Comparison of ENCODE assay signal across 15 mouse cellular contexts in genomic region chr1:168026481-168026880, GRCm38 (mm10).
A peak's percentile ranks its signal among the peaks of the same experiment; 100 is the strongest.
DNase-seq lines count a peak whose midpoint lies in the region; ATAC-seq lines count a peak whose summit lies in the region.
"Had no signal": no experiment of that assay in that cellular context is flagged by ENCODE, and none has a peak within 500 bp of the region (broad histone marks: within the 10 kb centered on the region; RNA-seq: fewer than 3 reads in every experiment).

No protein-coding gene starts in this region.

- no peak overlapping the region for H3K27ac ChIP-seq in kidney, embryonic 16.5 days (ENCODE audit: low read length)
- H3K27ac ChIP-seq in liver, embryonic 12.5 days, result no peak overlapping the region
- H3K27ac ChIP-seq: limb, embryonic 15.5 days; midbrain, embryonic 12.5 days had no signal

- no peak overlapping the region for H3K4me2 ChIP-seq in kidney, embryonic 16.5 days (replicated peaks; ENCODE audit: low read depth, low read length)
- no peak overlapping the region for H3K4me2 ChIP-seq in liver, embryonic 12.5 days
- H3K4me2 ChIP-seq: limb, embryonic 15.5 days; midbrain, embryonic 12.5 days had no signal

- ATAC-seq in kidney, embryonic 16.5 days (ENCODE audit: low FRiP score, low TSS enrichment), result no peak
- ATAC-seq in liver, embryonic 12.5 days, result 0 out of 2 replicates have a peak, but pooled peaks have one; percentile 49

- no peaks in the 10 kb centered on the region for H3K27me3 ChIP-seq in kidney, embryonic 16.5 days (ENCODE audit: insufficient read depth, low read length)
- no peaks in the 10 kb centered on the region for H3K27me3 ChIP-seq in liver, embryonic 12.5 days (replicated peaks)
- H3K27me3 ChIP-seq: limb, embryonic 15.5 days; midbrain, embryonic 12.5 days had no signal

- H3K9me3 ChIP-seq in kidney, embryonic 16.5 days (ENCODE audit: low read length), result no peaks in the 10 kb centered on the region
- no peaks in the 10 kb centered on the region for H3K9me3 ChIP-seq in liver, embryonic 12.5 days (replicated peaks)
- H3K9me3 ChIP-seq: limb, embryonic 15.5 days; midbrain, embryonic 12.5 days had no signal

- peak; percentile 80 for DNase-seq in kidney, adult 11 months
- peak; percentile 25 for DNase-seq in embryo, embryonic 10 days (ENCODE audit: low spot score)
- peak; percentile 41 to 80 for DNase-seq in kidney, adult 8-10 months
- no peak for DNase-seq in layer of hippocampus, adult 8-10 months (ENCODE audit: low spot score in 2 of 2)
- no peak for DNase-seq in heart, adult 18-20 months
- DNase-seq in cerebellum, postnatal 14 days, result no peak
- DNase-seq: adrenal gland, postnatal 10 days; gastrocnemius, postnatal 25 days; lung, postnatal 10 days; right cerebral cortex, postnatal 4 days; thymus, adult 2 months had no signal

- no peaks in the 10 kb centered on the region for H3K36me3 ChIP-seq in kidney, embryonic 16.5 days (ENCODE audit: insufficient read depth, low read length)
- H3K36me3 ChIP-seq in liver, embryonic 12.5 days, result no peaks in the 10 kb centered on the region
- H3K36me3 ChIP-seq: limb, embryonic 15.5 days; midbrain, embryonic 12.5 days had no signal

- WGBS in kidney, embryonic 16.5 days, result 51% methylated on average over 3 of the region's 3 CpGs
- 63% methylated on average over 3 of the region's 3 CpGs for WGBS in liver, embryonic 12.5 days (ENCODE audit: insufficient replicate concordance)

- no peaks in the 10 kb centered on the region for H3K4me1 ChIP-seq in kidney, embryonic 16.5 days (ENCODE audit: insufficient read depth, low read length)
- no peaks in the 10 kb centered on the region for H3K4me1 ChIP-seq in liver, embryonic 12.5 days
- H3K4me1 ChIP-seq: limb, embryonic 15.5 days; midbrain, embryonic 12.5 days had no signal

- no peak overlapping the region for H3K4me3 ChIP-seq in kidney, embryonic 16.5 days (ENCODE audit: low read length)
- no peak overlapping the region for H3K4me3 ChIP-seq in liver, embryonic 12.5 days
- H3K4me3 ChIP-seq: limb, embryonic 15.5 days; midbrain, embryonic 12.5 days had no signal

- H3K9ac ChIP-seq in kidney, embryonic 16.5 days (replicated peaks; ENCODE audit: low read length), result no peak overlapping the region
- H3K9ac ChIP-seq in liver, embryonic 12.5 days, result no peak overlapping the region
- H3K9ac ChIP-seq: limb, embryonic 15.5 days; midbrain, embryonic 12.5 days had no signal

Comparison
In these comparisons a context has a peak if more than half of its experiments do, and no peak if none do; other contexts are left out.
1. DNase-seq: peak in kidney, adult 11 months (single experiment), embryo, embryonic 10 days (single experiment) and kidney, adult 8-10 months (2 of 2); none in layer of hippocampus, adult 8-10 months (0 of 2), heart, adult 18-20 months (0 of 2) and cerebellum, postnatal 14 days (0 of 2).